Mouse (Mus musculus): ENCODE data around the gene Kncn. TPM values are rescaled to one million over a fixed set of nuclear protein-coding genes. Genes with fewer than 3 reads are reported as not detected.

The Kncn gene
- total and polyA plus RNA-seq, 2 experiments from 2014 or later: 0.11 to 0.25 TPM

- TF ChIP-seq CTCF (IDR thresholded peaks at IDR 0.05): no peak
- ATAC-seq (ENCODE audit: low FRiP score) (no peak), DNase-seq (ENCODE audit: low spot score) (no peak)
- H3K36me3 ChIP-seq (ENCODE audit: insufficient read depth, low read length): peaks cover 5% of the 10 kb centered on the region
- no peak overlapping the region for H3K9ac ChIP-seq (replicated peaks; ENCODE audit: low read length, poor library complexity, severe bottlenecking)
- no peaks in the 10 kb centered on the region for H3K4me1 ChIP-seq (ENCODE audit: insufficient read depth, low read length)
- no peaks in the 10 kb centered on the region for H3K9me3 ChIP-seq (ENCODE audit: low read length)
- H3K4me3 ChIP-seq (ENCODE audit: low read depth, low read length): no peak overlapping the region
- no peaks in the 10 kb centered on the region for H3K27me3 ChIP-seq (ENCODE audit: insufficient read depth, low read length)
- WGBS: 53% methylated on average over 10 of the region's 10 CpGs
- no peak overlapping the region for H3K27ac ChIP-seq (ENCODE audit: low read depth, low read length)
- H3K4me2 ChIP-seq (ENCODE audit: low read depth, low read length, poor library complexity, severe bottlenecking): no peak overlapping the region
These were observed 20.3 kb upstream of the Kncn start for GRCm38 (mm10) chr4:115863880-115864279.

GRCm38 (mm10) chr4:115869512-115870210 is 14.5 kb upstream of the Kncn start:
- Histone ChIP-seq H3K27ac (ENCODE audit: low read depth, low read length) (peak overlapping the region; percentile 39; the same call in 1 of the 2 replicates), H3K9me3 (ENCODE audit: low read length) (no peaks in the 10 kb centered on the region), H3K36me3 (ENCODE audit: insufficient read depth, low read length) (peaks cover 1% of the 10 kb centered on the region), H3K27me3 (ENCODE audit: insufficient read depth, low read length) (no peaks in the 10 kb centered on the region), H3K4me2 (ENCODE audit: low read depth, low read length, poor library complexity, severe bottlenecking) (no peak overlapping the region), H3K9ac (replicated peaks; ENCODE audit: low read length, poor library complexity, severe bottlenecking) (no peak overlapping the region), H3K4me3 (ENCODE audit: low read depth, low read length) (no peak overlapping the region), H3K4me1 (ENCODE audit: insufficient read depth, low read length) (no peaks in the 10 kb centered on the region)
- TF ChIP-seq CTCF (IDR thresholded peaks at IDR 0.05): no peak
- WGBS: 15% methylated on average over 16 of the region's 16 CpGs
- no peak for DNase-seq (ENCODE audit: low spot score)
- ATAC-seq (ENCODE audit: low FRiP score): peak; percentile 41; the same call in 1 of the 2 replicates

DNA sequence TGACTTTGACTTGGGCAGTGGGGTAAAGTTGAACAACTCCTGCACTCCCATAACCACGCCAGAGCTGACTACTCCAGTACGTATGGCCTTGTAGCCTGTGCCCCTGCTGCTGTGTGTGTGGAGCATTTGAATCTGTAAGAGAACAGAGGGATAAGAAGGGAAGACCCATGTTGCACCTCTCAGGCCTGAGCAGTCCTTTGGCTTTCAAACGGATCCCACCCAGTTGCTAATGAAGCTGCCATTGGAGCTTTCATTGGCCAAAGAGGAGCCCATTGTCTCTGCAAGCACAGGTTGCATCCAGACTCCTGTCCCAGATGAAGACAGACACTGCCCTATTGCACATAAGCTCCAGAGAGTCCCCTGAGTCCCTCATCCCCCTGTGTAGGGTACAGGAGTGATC is 11.0 kb upstream of the Kncn start:
- Histone ChIP-seq H3K27me3 (ENCODE audit: insufficient read depth, low read length) (no peaks in the 10 kb centered on the region), H3K4me1 (ENCODE audit: insufficient read depth, low read length) (peaks cover 9% of the 10 kb centered on the region; the same call in 1 of the 2 replicates), H3K36me3 (ENCODE audit: insufficient read depth, low read length) (peaks cover 5% of the 10 kb centered on the region), H3K9me3 (ENCODE audit: low read length) (no peaks in the 10 kb centered on the region), H3K4me2 (ENCODE audit: low read depth, low read length, poor library complexity, severe bottlenecking) (no peak overlapping the region), H3K4me3 (ENCODE audit: low read depth, low read length) (no peak overlapping the region), H3K9ac (replicated peaks; ENCODE audit: low read length, poor library complexity, severe bottlenecking) (no peak overlapping the region), H3K27ac (ENCODE audit: low read depth, low read length) (no peak overlapping the region)
- no peak for DNase-seq (ENCODE audit: low spot score)
- 76% methylated on average over 3 of the region's 3 CpGs for WGBS
- no peak for ATAC-seq (ENCODE audit: low FRiP score)
- TF ChIP-seq CTCF (IDR thresholded peaks at IDR 0.05): no peak

GRCm38 (mm10) chr4:115878216-115878678 is 6.0 kb upstream of the Kncn start:
- H3K4me1 ChIP-seq (ENCODE audit: insufficient read depth, low read length): peaks cover 30% of the 10 kb centered on the region
- H3K36me3 ChIP-seq (ENCODE audit: insufficient read depth, low read length): peaks cover 5% of the 10 kb centered on the region; the same call in 1 of the 2 replicates
- H3K4me2 ChIP-seq (ENCODE audit: low read depth, low read length, poor library complexity, severe bottlenecking): no peak overlapping the region
- H3K9ac ChIP-seq (replicated peaks; ENCODE audit: low read length, poor library complexity, severe bottlenecking): 0 out of 2 replicates have a peak overlapping the region, but pooled peaks have one; percentile 6
- 5% methylated on average over 11 of the region's 11 CpGs for WGBS
- H3K9me3 ChIP-seq (ENCODE audit: low read length): no peaks in the 10 kb centered on the region
- no peaks in the 10 kb centered on the region for H3K27me3 ChIP-seq (ENCODE audit: insufficient read depth, low read length)
- no peak overlapping the region for H3K4me3 ChIP-seq (ENCODE audit: low read depth, low read length)
- TF ChIP-seq CTCF (IDR thresholded peaks at IDR 0.05): no peak
- H3K27ac ChIP-seq (ENCODE audit: low read depth, low read length): peak overlapping the region; percentile 8; the same call in 1 of the 2 replicates
- DNase-seq (ENCODE audit: low spot score) (no peak), ATAC-seq (ENCODE audit: low FRiP score) (peak; percentile 29; the same call in 1 of the 2 replicates)

DNA sequence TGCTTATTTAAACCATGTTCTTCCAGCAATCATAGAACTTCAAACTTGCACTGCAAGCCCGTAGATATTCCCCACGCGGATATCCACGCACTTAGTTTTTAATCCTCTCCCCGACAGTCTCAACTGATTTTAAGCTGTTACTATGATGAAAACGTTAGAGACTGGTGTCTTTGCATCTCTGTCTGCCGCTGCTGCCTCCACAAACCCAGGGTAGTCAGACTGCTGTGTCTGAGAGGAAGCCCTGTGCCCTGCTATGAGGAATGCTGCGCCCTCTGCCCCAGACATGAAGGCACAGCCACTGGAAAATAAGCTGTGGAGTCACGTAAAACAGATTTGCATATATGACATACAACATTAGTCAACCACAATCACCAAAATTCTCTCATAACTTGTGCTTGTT is 5.4 kb upstream of the Kncn start:
- Histone ChIP-seq H3K4me3 (ENCODE audit: low read depth, low read length) (no peak overlapping the region), H3K27ac (ENCODE audit: low read depth, low read length) (0 out of 2 replicates have a peak overlapping the region, but pooled peaks have one; percentile 4), H3K27me3 (ENCODE audit: insufficient read depth, low read length) (no peaks in the 10 kb centered on the region), H3K9ac (replicated peaks; ENCODE audit: low read length, poor library complexity, severe bottlenecking) (no peak overlapping the region), H3K9me3 (ENCODE audit: low read length) (no peaks in the 10 kb centered on the region), H3K4me1 (ENCODE audit: insufficient read depth, low read length) (peaks cover 30% of the 10 kb centered on the region), H3K36me3 (ENCODE audit: insufficient read depth, low read length) (peaks cover 5% of the 10 kb centered on the region; the same call in 1 of the 2 replicates), H3K4me2 (ENCODE audit: low read depth, low read length, poor library complexity, severe bottlenecking) (no peak overlapping the region)
- 23% methylated on average over 9 of the region's 9 CpGs for WGBS
- no peak for ATAC-seq (ENCODE audit: low FRiP score)
- no peak for TF ChIP-seq CTCF (IDR thresholded peaks at IDR 0.05)
- DNase-seq (ENCODE audit: low spot score): no peak

GRCm38 (mm10) chr4:115881183-115881582 is 3.0 kb upstream of the Kncn start:
- WGBS: 6% methylated on average over 1 of the region's 1 CpGs
- Histone ChIP-seq H3K9me3 (ENCODE audit: low read length) (no peaks in the 10 kb centered on the region), H3K4me3 (ENCODE audit: low read depth, low read length) (no peak overlapping the region), H3K9ac (replicated peaks; ENCODE audit: low read length, poor library complexity, severe bottlenecking) (no peak overlapping the region), H3K27ac (ENCODE audit: low read depth, low read length) (peak overlapping the region; percentile 59; the same call in 1 of the 2 replicates), H3K36me3 (ENCODE audit: insufficient read depth, low read length) (no peaks in the 10 kb centered on the region), H3K4me1 (ENCODE audit: insufficient read depth, low read length) (peaks cover 35% of the 10 kb centered on the region), H3K4me2 (ENCODE audit: low read depth, low read length, poor library complexity, severe bottlenecking) (no peak overlapping the region), H3K27me3 (ENCODE audit: insufficient read depth, low read length) (no peaks in the 10 kb centered on the region)
- DNase-seq (ENCODE audit: low spot score) (peak; percentile 86), ATAC-seq (ENCODE audit: low FRiP score) (peak; percentile 42)
- no peak for TF ChIP-seq CTCF (IDR thresholded peaks at IDR 0.05)

Data from midbrain, postnatal 0 days (tissue).